Mouse (Mus musculus) left cerebral cortex, postnatal 14 days (tissue): Measurements from ENCODE around the gene Fthl17b. TPM values are rescaled to one million over a fixed set of nuclear protein-coding genes. Genes with fewer than 3 reads are reported as not detected.
"Not testable (repeated sequence)": the region's sequence is repeated elsewhere in the genome, so short reads cannot be mapped to it uniquely, and the experiment has no call there.

Experiments used
- DNase-seq, 2 experiments: peaks; one replicate each; pipeline ENCODE4 v3.0.0; 2021 to 2022; ENCODE audit warnings: low spot score in 2 of 2, mixed read lengths in 1 of 2
- intact Hi-C: fragments of 180-260 bp; cut with DNase I; formaldehyde crosslinking; loops from one replicate; pipeline ENCODE4 v1.15.1; 2025
- long read RNA-seq, 2 experiments: library from polyadenylated mRNA; stranded (forward); transcript quantifications; one replicate each; pipeline ENCODE4 v2.0.0; 2021
- total RNA-seq, 2 experiments: library from RNA; stranded (reverse); gene quantifications; 2 replicates each; pipeline ENCODE4 v1.2.3; 2021

The Fthl17b gene
- not detected for total RNA-seq
- long read RNA-seq, experiment 1, result 0 reads
- long read RNA-seq, experiment 2, result 0 reads

DNA sequence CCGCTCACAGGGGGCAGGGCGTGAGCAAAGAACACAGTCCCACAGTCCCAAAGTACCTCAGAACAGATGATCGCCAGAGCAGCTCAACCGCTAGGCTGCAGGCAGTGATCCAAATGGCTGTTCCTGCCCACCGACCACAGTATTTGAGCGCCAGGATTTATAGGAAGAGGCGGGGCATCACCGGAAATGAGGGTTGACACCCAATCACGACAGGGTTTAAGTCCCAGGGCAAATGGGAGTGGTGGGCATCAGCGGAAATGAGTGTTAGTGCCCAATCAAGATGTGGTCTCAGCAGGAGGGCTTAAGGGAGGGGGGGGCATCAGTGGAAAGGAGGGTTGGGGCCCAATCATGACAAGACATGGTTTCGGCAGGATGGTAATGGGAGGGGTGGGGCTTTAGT lies at the start of gene Fthl17b:
Gene Fthl17b, minus strand, starts transcription at position 101 of the 400 bp plus-strand sequence.
- DNase-seq, intact Hi-C loops: not testable (repeated sequence)

DNA sequence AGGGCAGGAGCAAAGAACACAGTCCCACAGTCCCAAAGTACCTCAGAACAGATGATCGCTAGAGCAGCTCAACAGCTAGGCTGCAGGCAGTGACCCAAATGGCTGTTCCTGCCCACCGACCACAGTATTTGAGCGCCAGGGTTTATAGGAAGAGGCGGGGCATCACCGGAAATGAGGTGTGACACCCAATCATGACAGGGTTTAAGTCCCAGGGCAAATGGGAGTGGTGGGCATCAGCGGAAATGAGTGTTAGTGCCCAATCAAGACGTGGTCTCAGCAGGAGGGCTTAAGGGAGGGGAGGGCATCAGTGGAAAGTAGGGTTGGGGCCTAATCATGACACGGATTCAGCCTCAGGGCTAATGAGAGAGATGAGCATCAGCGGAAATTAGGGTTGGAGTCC lies 23.9 kb upstream of the Fthl17b start, which contains the start of gene Fthl17d:
Gene Fthl17d, minus strand, starts transcription at position 101 of the 400 bp plus-strand sequence.
- DNase-seq, intact Hi-C loops: not testable (repeated sequence)

DNA sequence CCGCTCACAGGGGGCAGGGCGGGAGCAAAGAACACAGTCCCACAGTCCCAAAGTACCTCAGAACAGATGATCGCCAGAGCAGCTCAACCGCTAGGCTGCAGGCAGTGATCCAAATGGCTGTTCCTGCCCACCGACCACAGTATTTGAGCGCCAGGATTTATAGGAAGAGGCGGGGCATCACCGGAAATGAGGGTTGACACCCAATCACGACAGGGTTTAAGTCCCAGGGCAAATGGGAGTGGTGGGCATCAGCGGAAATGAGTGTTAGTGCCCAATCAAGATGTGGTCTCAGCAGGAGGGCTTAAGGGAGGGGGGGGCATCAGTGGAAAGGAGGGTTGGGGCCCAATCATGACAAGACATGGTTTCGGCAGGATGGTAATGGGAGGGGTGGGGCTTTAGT lies 13.7 kb upstream of the Fthl17b start, which contains the start of gene Fthl17c:
Gene Fthl17c, minus strand, starts transcription at position 101 of the 400 bp plus-strand sequence.
- intact Hi-C loops, result not testable (repeated sequence)

DNA sequence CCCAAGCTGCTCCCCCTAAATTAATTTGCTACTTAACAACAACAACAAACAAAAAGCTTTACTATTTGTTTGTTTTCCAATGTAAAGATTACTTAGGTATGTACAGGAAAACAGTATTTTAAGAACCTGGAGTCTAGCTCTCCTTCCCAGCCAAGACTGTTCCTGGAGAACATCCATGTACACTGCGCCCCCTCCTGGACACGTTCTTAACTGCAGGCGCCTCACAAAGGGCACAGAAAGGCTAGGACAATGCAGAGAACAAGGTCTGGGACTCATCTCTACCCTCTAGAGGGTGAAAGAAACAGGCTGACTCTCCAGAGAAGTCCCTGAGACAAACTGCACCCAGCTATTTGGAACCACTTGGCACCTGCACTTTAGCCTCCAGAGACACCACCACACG lies 1.8 kb upstream of the Fthl17b start:
- intact Hi-C loops, result not testable (repeated sequence)
- DNase-seq, result peak; percentile 10 to 19

More for the DNA sequence above, 13.7 kb upstream of the Fthl17b start, which contains the start of gene Fthl17c:
- not testable (repeated sequence) for DNase-seq

DNA sequence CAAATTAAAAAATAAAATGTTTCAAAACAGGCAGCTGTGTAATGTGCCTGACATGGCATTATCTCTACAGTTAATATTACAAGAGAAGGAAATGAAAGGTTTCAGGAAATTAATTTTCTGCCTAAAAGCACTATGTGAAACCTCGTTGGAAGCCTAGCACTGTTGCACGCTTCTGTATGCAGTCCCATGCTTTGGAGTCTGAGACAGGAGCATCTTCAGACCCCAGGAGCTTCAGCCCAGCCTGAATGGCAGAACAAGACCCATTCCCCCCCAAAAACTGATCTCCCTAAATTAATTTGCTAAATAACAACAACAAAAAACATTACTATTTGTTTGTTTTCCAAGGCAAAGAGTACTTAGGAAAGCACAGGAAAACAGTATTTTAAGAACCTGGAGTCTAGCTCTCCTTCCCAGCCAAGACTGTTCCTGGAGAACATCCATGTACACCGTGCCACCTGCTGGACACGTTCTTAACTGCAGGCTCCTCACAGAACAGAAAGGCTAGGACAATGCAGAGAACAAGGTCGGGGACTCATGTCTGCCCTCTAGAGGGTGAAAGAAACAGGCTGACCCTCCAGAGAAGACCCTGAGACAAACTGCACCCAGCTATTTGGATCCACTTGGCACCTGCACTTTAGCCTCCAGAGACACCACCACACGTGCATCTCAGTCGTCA lies 14.5 kb downstream of the Fthl17b start:
- intact Hi-C loops, result loop anchor here (5.0 to 10.0 kb wide), 2 partner anchors 86 to 213 kb away; no protein-coding TSS in a partner anchor
- DNase-seq, result peak; percentile 87 to 91

DNA sequence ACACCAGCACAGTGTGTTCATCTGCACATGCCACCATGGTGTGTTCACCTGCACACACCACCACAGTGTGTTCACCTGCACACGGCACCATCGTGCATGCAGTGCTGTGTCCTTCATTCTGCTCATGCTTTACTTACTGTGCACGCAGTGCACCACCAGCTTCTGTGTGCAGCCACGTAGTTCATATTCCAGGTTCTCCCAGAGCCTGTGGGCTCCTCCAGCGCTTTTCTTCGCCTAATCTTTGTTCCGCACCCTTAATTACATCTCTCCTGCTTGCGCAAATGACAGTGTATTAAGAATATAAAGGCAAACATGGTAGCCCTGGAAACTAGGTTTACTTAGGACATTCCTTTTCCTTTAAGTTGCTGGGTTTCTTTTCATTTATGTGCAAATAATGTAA lies 18.7 kb downstream of the Fthl17b start:
- intact Hi-C loops, result loop anchor here (10.0 kb wide), 1 partner anchor 209 kb away; no protein-coding TSS in a partner anchor
- no peak for DNase-seq

DNA sequence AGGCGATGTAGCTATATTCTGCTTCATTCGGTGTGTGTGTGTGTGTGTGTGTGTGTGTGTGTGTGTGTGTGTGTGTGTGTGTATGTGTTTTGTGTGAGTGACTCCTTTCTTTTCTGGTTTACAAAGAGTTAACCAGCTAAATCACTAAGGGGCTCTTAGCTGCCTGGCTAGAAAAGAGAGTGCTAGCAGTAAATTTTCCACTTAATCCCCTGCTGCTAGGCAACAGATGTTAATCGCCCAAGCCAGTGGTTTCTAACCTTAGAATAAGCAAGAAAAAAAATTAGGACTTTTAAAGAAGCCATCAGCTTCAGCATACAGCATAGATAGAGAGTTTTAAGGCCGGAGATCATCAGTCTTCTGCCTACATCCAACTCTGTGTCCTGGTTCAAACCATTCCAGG lies 35.5 kb downstream of the Fthl17b start:
- DNase-seq, result no peak
- intact Hi-C loops, result no loop called here

DNA sequence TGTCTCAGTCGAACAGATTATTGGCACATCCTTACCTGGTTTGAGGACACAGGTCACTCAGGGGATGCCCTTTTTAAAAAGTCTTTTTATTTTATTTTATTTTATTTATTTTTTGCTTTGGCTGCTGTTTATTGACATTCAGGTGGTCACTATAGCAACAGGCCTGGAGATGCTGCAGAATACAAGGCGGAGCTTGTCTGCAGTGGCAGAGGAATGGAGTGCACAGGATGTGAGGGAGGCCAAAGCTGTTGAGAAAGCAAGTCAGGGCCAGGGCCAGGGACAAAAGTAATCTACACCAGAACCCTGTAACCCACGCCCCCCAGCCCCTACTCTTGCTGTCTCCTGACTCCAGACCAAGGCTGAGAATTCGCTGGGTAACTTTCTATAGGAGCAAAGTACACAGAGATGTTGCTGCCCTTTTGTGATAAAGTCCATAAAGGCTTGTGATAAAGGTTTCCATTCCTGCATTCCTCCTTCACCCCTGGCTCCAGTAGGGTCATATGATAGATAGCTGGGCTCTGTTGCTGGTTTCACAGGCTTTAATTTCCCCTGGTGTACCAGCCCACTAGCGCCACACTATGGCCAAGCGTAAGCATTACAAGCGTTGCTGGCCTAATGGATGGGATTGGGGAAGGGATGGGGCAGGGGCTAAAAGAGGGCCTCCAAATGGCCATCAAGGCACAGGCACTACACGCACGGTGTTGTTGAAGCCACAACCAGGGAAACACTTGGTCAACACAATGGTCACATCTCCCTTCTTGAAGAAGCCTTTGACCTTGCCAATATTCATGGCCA lies 40.8 kb downstream of the Fthl17b start:
- intact Hi-C loops, result no loop called here
- DNase-seq, result peak in 1 of 2 experiments; percentile 9

DNA sequence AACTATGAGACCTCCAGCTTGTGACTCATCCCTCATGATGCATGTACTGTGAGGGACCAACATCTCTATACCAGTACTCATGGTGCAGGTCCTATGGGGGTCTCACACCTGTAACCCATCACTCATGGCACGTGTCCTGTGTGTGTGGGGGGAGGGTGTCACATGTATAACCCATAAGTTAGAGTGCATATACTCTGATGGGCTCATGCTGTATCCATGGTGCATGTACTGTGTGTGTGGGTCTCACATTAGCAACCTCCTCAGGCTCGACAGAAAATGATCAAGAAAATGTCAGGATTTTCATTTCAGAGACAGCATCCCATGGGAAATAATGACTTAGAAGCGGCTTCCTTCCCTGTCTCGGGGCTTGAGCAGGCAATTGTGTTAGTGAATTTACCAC lies 41.7 kb downstream of the Fthl17b start:
- no peak for DNase-seq
- intact Hi-C loops, result no loop called here

Other genes starting within 250 kb of the Fthl17b start
- not detected for gene Ssx9, start 214.5 kb downstream of the Fthl17b start, total RNA-seq
- not detected for gene Ssxb5, start 159.3 kb downstream of the Fthl17b start, total RNA-seq
- not detected for gene Gm6592, start 119.0 kb downstream of the Fthl17b start, total RNA-seq
- not detected for gene Gm5751, start 88.7 kb downstream of the Fthl17b start, total RNA-seq
- gene B630019K06Rik, start 70.6 kb downstream of the Fthl17b start, total RNA-seq, result 10 to 100 TPM; 22.5 to 27.8 TPM
- not detected for gene Fthl17c, start 13.6 kb upstream of the Fthl17b start, total RNA-seq
- gene Fthl17d, start 23.8 kb upstream of the Fthl17b start, total RNA-seq, result not detected
- not detected for gene Fthl17e, start 70.5 kb upstream of the Fthl17b start, total RNA-seq
- gene Fthl17f, start 100.0 kb upstream of the Fthl17b start, total RNA-seq, result not detected
- not detected for gene 4930402K13Rik, start 141.6 kb upstream of the Fthl17b start, total RNA-seq
- gene Lancl3, start 236.9 kb upstream of the Fthl17b start, total RNA-seq, result 1 to 10 TPM; 4.7 to 5.5 TPM